21 mouse cellular contexts compared by ENCODE assay signal in genomic region chr1:134044805-134045204, GRCm38 (mm10). TPM values are rescaled to one million over a fixed set of nuclear protein-coding genes. Genes with fewer than 3 reads are reported as not detected.
DNase-seq lines count a peak whose midpoint lies in the region; ATAC-seq and TF ChIP-seq lines count a peak whose summit lies in the region.
"Had no signal": no experiment of that assay in that cellular context is flagged by ENCODE, and none has a peak within 500 bp of the region (broad histone marks: within the 10 kb centered on the region; RNA-seq: fewer than 3 reads in every experiment).

No protein-coding gene starts in this region.

- no peak overlapping the region for H3K4me3 ChIP-seq in lung, embryonic 15.5 days
- H3K4me3 ChIP-seq in lung, postnatal 0 days (ENCODE audit: low read depth, low read length) = no peak overlapping the region
- no peak overlapping the region for H3K4me3 ChIP-seq in stomach, postnatal 0 days (ENCODE audit: low read depth, low read length)
- H3K4me3 ChIP-seq: embryonic facial prominence, embryonic 10.5 days; embryonic facial prominence, embryonic 12.5 days; forebrain, embryonic 13.5 days; forebrain, embryonic 15.5 days had no signal

- peaks cover 54% of the 10 kb centered on the region for H3K4me1 ChIP-seq in lung, embryonic 15.5 days
- H3K4me1 ChIP-seq in lung, postnatal 0 days (ENCODE audit: insufficient read depth, low read depth, low read length) = no peaks in the 10 kb centered on the region; the same call in 1 of the 2 replicates
- H3K4me1 ChIP-seq in stomach, postnatal 0 days (replicated peaks; ENCODE audit: control insufficient read depth, insufficient read depth) = 0 out of 2 replicates have a peak, but pooled peaks cover 2% of the 10 kb centered on the region

- H3K27ac ChIP-seq in lung, embryonic 15.5 days = peak overlapping the region; percentile 7; the same call in 1 of the 2 replicates
- no peak overlapping the region for H3K27ac ChIP-seq in lung, postnatal 0 days (ENCODE audit: low read length)
- H3K27ac ChIP-seq in stomach, postnatal 0 days (replicated peaks) = no peak overlapping the region
- H3K27ac ChIP-seq: embryonic facial prominence, embryonic 10.5 days; embryonic facial prominence, embryonic 12.5 days; forebrain, embryonic 13.5 days; forebrain, embryonic 15.5 days had no signal

- H3K27me3 ChIP-seq in lung, embryonic 15.5 days = no peaks in the 10 kb centered on the region
- no peaks in the 10 kb centered on the region for H3K27me3 ChIP-seq in lung, postnatal 0 days (replicated peaks; ENCODE audit: insufficient read depth, low read length)
- H3K27me3 ChIP-seq in stomach, postnatal 0 days (ENCODE audit: control insufficient read depth, insufficient read depth, low read length) = no peaks in the 10 kb centered on the region
- H3K27me3 ChIP-seq: embryonic facial prominence, embryonic 12.5 days; forebrain, embryonic 15.5 days; Patski had no signal

- peak; percentile 86 for DNase-seq in heart, adult 11 months
- DNase-seq in heart, postnatal 14 days = no peak
- no peak for DNase-seq in lung, postnatal 0 days (ENCODE audit: low spot score)
- DNase-seq in stomach, postnatal 0 days (ENCODE audit: low spot score) = no peak
- DNase-seq: adrenal gland, adult 8-10 months; adrenal gland, postnatal 14 days; adrenal gland, postnatal 36 days; cerebellum, adult 11-12 months; cerebellum, adult 2 months; cerebellum, adult 9-10 months; cerebellum, postnatal 10 days; cerebellum, postnatal 25 days; forebrain, postnatal 0 days had no signal

- intact Hi-C loops in heart, postnatal 14 days (cut with DNase I) = loop anchor here (10.0 kb wide), 1 partner anchor 410 kb away; no protein-coding TSS in a partner anchor

- no peak for TF ChIP-seq EP300 in lung, postnatal 0 days (IDR thresholded peaks at IDR 0.05)
- TF ChIP-seq EP300 in stomach, postnatal 0 days (optimal IDR thresholded peaks at IDR 0.05) = no peak

- H3K9me3 ChIP-seq in lung, embryonic 15.5 days = no peaks in the 10 kb centered on the region
- no peaks in the 10 kb centered on the region for H3K9me3 ChIP-seq in lung, postnatal 0 days (ENCODE audit: low read length)
- H3K9me3 ChIP-seq in stomach, postnatal 0 days (ENCODE audit: control insufficient read depth, low read length) = no peaks in the 10 kb centered on the region
- H3K9me3 ChIP-seq: embryonic facial prominence, embryonic 10.5 days; embryonic facial prominence, embryonic 12.5 days; forebrain, embryonic 13.5 days; forebrain, embryonic 15.5 days; G1E had no signal

- TF ChIP-seq CTCF in lung, postnatal 0 days (IDR thresholded peaks at IDR 0.05) = no peak
- TF ChIP-seq CTCF in stomach, postnatal 0 days (IDR thresholded peaks at IDR 0.05; ENCODE audit: low read depth) = no peak

- WGBS in lung, embryonic 15.5 days = 78% methylated on average over 6 of the region's 6 CpGs
- WGBS in lung, postnatal 0 days = 71% methylated on average over 6 of the region's 6 CpGs
- 82% methylated on average over 6 of the region's 6 CpGs for WGBS in stomach, postnatal 0 days

- H3K36me3 ChIP-seq in lung, embryonic 15.5 days = peaks cover 5% of the 10 kb centered on the region; the same call in 1 of the 2 replicates
- no peaks in the 10 kb centered on the region for H3K36me3 ChIP-seq in lung, postnatal 0 days (ENCODE audit: insufficient read depth, low read length)
- no peaks in the 10 kb centered on the region for H3K36me3 ChIP-seq in stomach, postnatal 0 days (ENCODE audit: control insufficient read depth, insufficient read depth, low read length)
- H3K36me3 ChIP-seq: embryonic facial prominence, embryonic 10.5 days; embryonic facial prominence, embryonic 12.5 days; forebrain, embryonic 15.5 days; G1E had no signal

- H3K4me2 ChIP-seq in lung, embryonic 15.5 days = no peak overlapping the region
- no peak overlapping the region for H3K4me2 ChIP-seq in lung, postnatal 0 days (replicated peaks; ENCODE audit: low read depth, low read length)
- no peak overlapping the region for H3K4me2 ChIP-seq in stomach, postnatal 0 days (replicated peaks; ENCODE audit: low read depth)
- H3K4me2 ChIP-seq: embryonic facial prominence, embryonic 12.5 days; forebrain, embryonic 13.5 days; forebrain, embryonic 15.5 days had no signal

- H3K9ac ChIP-seq in lung, embryonic 15.5 days = no peak overlapping the region
- no peak overlapping the region for H3K9ac ChIP-seq in lung, postnatal 0 days (replicated peaks; ENCODE audit: low read depth)
- no peak overlapping the region for H3K9ac ChIP-seq in stomach, postnatal 0 days (ENCODE audit: low read length)
- H3K9ac ChIP-seq: embryonic facial prominence, embryonic 12.5 days; forebrain, embryonic 13.5 days; forebrain, embryonic 15.5 days; forebrain, postnatal 0 days had no signal

- no peak for ATAC-seq in lung, embryonic 15.5 days (ENCODE audit: borderline replicate concordance, extremely low read depth, low FRiP score, low TSS enrichment)
- no peak for ATAC-seq in lung, postnatal 0 days
- no peak for ATAC-seq in stomach, postnatal 0 days (ENCODE audit: low FRiP score, low TSS enrichment)
- ATAC-seq: activated CD4-positive, CD25-positive, alpha-beta regulatory T cell, adult 4 months; forebrain, embryonic 13.5 days; forebrain, embryonic 15.5 days; forebrain, postnatal 0 days; Patski had no signal

RNA-seq across cellular contexts. Expression of gene Fmod, which starts 7.8 kb away (rescaled TPM):
- total RNA-seq in heart, postnatal 14 days (2021) = 10 to 100 TPM; 13.5 to 17.4 TPM
- 193 and 195 TPM in 2 replicates for polyA plus RNA-seq in lung, embryonic 15.5 days (2015; fragmentation: Nextera tagmentation; extraction: Ambion mirVana)
- polyA plus RNA-seq in lung, postnatal 0 days (2015; fragmentation: Nextera tagmentation; extraction: Ambion mirVana) = 9.7 and 10.0 TPM in 2 replicates
- 7.9 and 9.0 TPM in 2 replicates for polyA plus RNA-seq in stomach, postnatal 0 days (2015; fragmentation: Nextera tagmentation; extraction: Ambion mirVana)
- polyA plus RNA-seq: activated CD4-positive, CD25-positive, alpha-beta regulatory T cell, adult 4 months; G1E had no signal

RNA-seq across cellular contexts. Expression of gene Btg2, which starts 34.1 kb away (rescaled TPM):
- total RNA-seq in heart, postnatal 14 days (2021) = 10 to 100 TPM; 37.3 to 47.7 TPM
- polyA plus RNA-seq in lung, embryonic 15.5 days (2015; fragmentation: Nextera tagmentation; extraction: Ambion mirVana) = 111 and 115 TPM in 2 replicates
- 177 and 184 TPM in 2 replicates for polyA plus RNA-seq in lung, postnatal 0 days (2015; fragmentation: Nextera tagmentation; extraction: Ambion mirVana)
- polyA plus RNA-seq in stomach, postnatal 0 days (2015; fragmentation: Nextera tagmentation; extraction: Ambion mirVana) = 85.9 and 96.8 TPM in 2 replicates

Comparison
In these comparisons a context has a peak if more than half of its experiments do, and no peak if none do; other contexts are left out.
1. RNA of gene Fmod, which starts 7.8 kb away (polyA plus RNA-seq): 193 to 195 TPM in lung, embryonic 15.5 days; 9.7 to 10.0 TPM in lung, postnatal 0 days and 7.9 to 9.0 TPM in stomach, postnatal 0 days; every median in the first group is over 10 times any median in the second.